Mouse (Mus musculus) thymus, adult 18-20 months (tissue): ENCODE results near the gene Dhx40.
A peak's percentile ranks its signal among the peaks of the same experiment; 100 is the strongest.
"Not testable (repeated sequence)": the region's sequence is repeated elsewhere in the genome, so short reads cannot be mapped to it uniquely, and the experiment has no call there.

Experiments
- DNase-seq, 2 experiments: peaks; one replicate each; pipeline ENCODE4 v3.0.0; 2022; ENCODE audit warnings: mixed read lengths in 2 of 2

The Dhx40 gene

GRCm38 (mm10) chr11:86816288-86816687 is 8.7 kb upstream of the Dhx40 start:
- DNase-seq, result not testable (repeated sequence)

GRCm38 (mm10) chr11:86814481-86814880 is 6.9 kb upstream of the Dhx40 start:
- not testable (repeated sequence) for DNase-seq

GRCm38 (mm10) chr11:86813256-86813655 is 5.7 kb upstream of the Dhx40 start:
- not testable (repeated sequence) for DNase-seq

GRCm38 (mm10) chr11:86811326-86811630 is 3.7 kb upstream of the Dhx40 start:
- no peak for DNase-seq

GRCm38 (mm10) chr11:86810572-86811325 is 3.2 kb upstream of the Dhx40 start:
- DNase-seq, result no peak

- no peak for DNase-seq
Observed at GRCm38 (mm10) chr11:86809828-86810227, 2.3 kb upstream of the Dhx40 start.

- DNase-seq, result peak; percentile 9 to 53
Observed at GRCm38 (mm10) chr11:86807001-86807477, 507 bp downstream of the Dhx40 start.

GRCm38 (mm10) chr11:86794161-86794560 is 13.4 kb downstream of the Dhx40 start:
- DNase-seq, result no peak

GRCm38 (mm10) chr11:86787436-86787835 is 20.1 kb downstream of the Dhx40 start:
- not testable (repeated sequence) for DNase-seq

- no peak for DNase-seq
Observed at GRCm38 (mm10) chr11:86785767-86786166, 21.8 kb downstream of the Dhx40 start.

- DNase-seq, result no peak
Observed at GRCm38 (mm10) chr11:86769884-86770283, 37.7 kb downstream of the Dhx40 start.

GRCm38 (mm10) chr11:86764501-86764900 is 43.0 kb downstream of the Dhx40 start:
- no peak for DNase-seq

- DNase-seq, result not testable (repeated sequence)
Observed at GRCm38 (mm10) chr11:86763127-86763526, 44.4 kb downstream of the Dhx40 start.

GRCm38 (mm10) chr11:86760357-86760756 is 47.2 kb downstream of the Dhx40 start:
- DNase-seq, result no peak

- no peak for DNase-seq
Observed at GRCm38 (mm10) chr11:86759886-86760285, 47.7 kb downstream of the Dhx40 start.

- no peak for DNase-seq
Observed at GRCm38 (mm10) chr11:86759226-86759625, 48.3 kb downstream of the Dhx40 start.

GRCm38 (mm10) chr11:86758559-86758958 is 49.0 kb downstream of the Dhx40 start:
- DNase-seq, result no peak

- peak; percentile 89 to 94 for DNase-seq
Observed at GRCm38 (mm10) chr11:86757480-86758371, 49.8 kb downstream of the Dhx40 start, which contains the start of gene Cltc. Gene Cltc (minus strand): TSS chr11:86757565.

GRCm38 (mm10) chr11:86757142-86757479 is 50.4 kb downstream of the Dhx40 start:
- no peak for DNase-seq

GRCm38 (mm10) chr11:86756156-86757141 is 51.1 kb downstream of the Dhx40 start:
- peak; percentile 7 to 20 for DNase-seq

GRCm38 (mm10) chr11:86752404-86752803 is 55.1 kb downstream of the Dhx40 start:
- no peak for DNase-seq

GRCm38 (mm10) chr11:86751010-86751409 is 56.5 kb downstream of the Dhx40 start:
- DNase-seq, result no peak
